Mouse (Mus musculus) limb, embryonic 14.5 days (tissue): ENCODE results near the gene Fbxo44. TPM values are rescaled to one million over a fixed set of nuclear protein-coding genes. Genes with fewer than 3 reads are reported as not detected.

Experiments
- ATAC-seq: fragments of 200-750 bp; cut with Nextera tagmentation; 2 replicates; pipeline ENCODE4 v1.8.0; 2017; ENCODE audit warnings: low read depth, moderate number of reproducible peaks, moderate TSS enrichment; ENCODE audit not compliant: low FRiP score
- DNase-seq: peaks from one replicate; pipeline ENCODE4 v3.0.0-alpha.2; 2015; ENCODE audit warnings: low spot score
- H3K27ac ChIP-seq: fragments of 300-500 bp; sonication (generic); replicated peaks from 2 replicates; pipeline ENCODE4 v1.5.1; 2014; ENCODE audit warnings: low read depth, mild to moderate bottlenecking, low read length, moderate library complexity, mixed read lengths
- H3K27me3 ChIP-seq: fragments of 300-500 bp; sonication (generic); 2 replicates; pipeline ENCODE4 v1.6.1; 2014; ENCODE audit warnings: low read length, mixed read lengths; ENCODE audit not compliant: control insufficient read depth, insufficient read depth
- H3K36me3 ChIP-seq: fragments of 300-500 bp; sonication (generic); 2 replicates; pipeline ENCODE4 v1.6.1; 2014; ENCODE audit warnings: mild to moderate bottlenecking, low read length, moderate library complexity, mixed read lengths; ENCODE audit not compliant: control insufficient read depth, insufficient read depth
- H3K4me1 ChIP-seq: fragments of 300-500 bp; sonication (generic); 2 replicates; pipeline ENCODE4 v1.6.1; 2014; ENCODE audit warnings: antibody characterized with exemption, low read length, mixed read lengths; ENCODE audit not compliant: control insufficient read depth, insufficient read depth
- H3K4me2 ChIP-seq: fragments of 300-500 bp; sonication (generic); replicated peaks from 2 replicates; pipeline ENCODE4 v1.6.1; 2014; ENCODE audit warnings: low read depth, mild to moderate bottlenecking, low read length, moderate library complexity; ENCODE audit not compliant: severe bottlenecking
- H3K4me3 ChIP-seq: fragments of 300-500 bp; sonication (generic); replicated peaks from 2 replicates; pipeline ENCODE4 v1.5.1; 2014; ENCODE audit warnings: low read length
- H3K9ac ChIP-seq: fragments of 300-500 bp; sonication (generic); 2 replicates; pipeline ENCODE4 v1.6.1; 2014; ENCODE audit warnings: mild to moderate bottlenecking, low read depth, low read length, moderate library complexity; ENCODE audit not compliant: severe bottlenecking
- H3K9me3 ChIP-seq: fragments of 300-500 bp; sonication (generic); 2 replicates; pipeline ENCODE4 v1.6.1; 2016; ENCODE audit warnings: low read length; ENCODE audit not compliant: control insufficient read depth
- POLR2A ChIP-seq: fragments of 200-500 bp; IDR thresholded peaks from 2 replicates; pipeline ENCODE4 v1.8.0; 2012; ENCODE audit warnings: inconsistent platforms, mild to moderate bottlenecking, moderate library complexity, borderline replicate concordance; ENCODE audit not compliant: insufficient read depth, insufficient read length; ENCODE audit errors: extremely low read depth
- WGBS: fragments of 180-500 bp; shearing (Covaris S2); extraction: QIAGEN DNeasy Blood & Tissue Kit; methylation state at CpG from one replicate; pipeline ENCODE4 v1.1.7; 2014; 5-methylcytosine and 5-hydroxymethylcytosine counted together
- polyA plus RNA-seq, 2 experiments: library from polyadenylated mRNA; depleted of rRNA in 1 of 2; stranded (reverse) in 1 of 2; unstranded in 1 of 2; fragments of >200 nt; fragmentation: Nextera tagmentation in 1 of 2; extraction: Ambion mirVana in 1 of 2; gene quantifications; 2 replicates each; pipeline versions ENCODE4 v1.2.1 to v1.2.3; 2012 to 2014

Gene Fbxo44
- polyA plus RNA-seq, 2 experiments = 8.1 to 21.1 TPM

DNA sequence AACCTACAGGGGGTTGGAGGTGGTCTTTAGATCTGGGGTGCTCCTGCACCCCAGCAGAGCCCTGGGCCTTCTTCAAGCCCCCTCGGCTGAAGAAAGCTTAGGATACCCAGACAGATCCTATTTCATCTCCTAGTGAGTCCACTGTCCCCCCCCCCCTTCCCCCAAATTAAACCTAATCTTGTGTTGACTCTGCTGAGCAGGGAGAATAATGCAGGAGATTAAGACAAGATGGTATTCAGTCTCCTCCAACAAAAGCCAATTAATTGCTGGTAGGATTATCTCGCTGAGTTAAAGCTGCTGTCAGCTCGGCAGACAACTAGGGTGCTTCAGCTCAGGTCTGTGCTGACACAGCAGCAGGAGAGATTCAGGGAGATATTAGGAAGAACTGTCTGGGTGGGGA is 11.0 kb upstream of the Fbxo44 start:
- no peaks in the 10 kb centered on the region for H3K9me3 ChIP-seq
- DNase-seq (no peak), ATAC-seq (no peak)
- TF ChIP-seq POLR2A = no peak
- H3K27me3 ChIP-seq = peaks cover 72% of the 10 kb centered on the region
- H3K4me3 ChIP-seq = no peak overlapping the region
- H3K9ac ChIP-seq = no peak overlapping the region
- H3K36me3 ChIP-seq = no peaks in the 10 kb centered on the region
- 53% methylated on average over 3 of the region's 3 CpGs for WGBS
- H3K4me1 ChIP-seq = peaks cover 6% of the 10 kb centered on the region; the same call in 1 of the 2 replicates
- no peak overlapping the region for H3K4me2 ChIP-seq
- H3K27ac ChIP-seq = no peak overlapping the region

DNA sequence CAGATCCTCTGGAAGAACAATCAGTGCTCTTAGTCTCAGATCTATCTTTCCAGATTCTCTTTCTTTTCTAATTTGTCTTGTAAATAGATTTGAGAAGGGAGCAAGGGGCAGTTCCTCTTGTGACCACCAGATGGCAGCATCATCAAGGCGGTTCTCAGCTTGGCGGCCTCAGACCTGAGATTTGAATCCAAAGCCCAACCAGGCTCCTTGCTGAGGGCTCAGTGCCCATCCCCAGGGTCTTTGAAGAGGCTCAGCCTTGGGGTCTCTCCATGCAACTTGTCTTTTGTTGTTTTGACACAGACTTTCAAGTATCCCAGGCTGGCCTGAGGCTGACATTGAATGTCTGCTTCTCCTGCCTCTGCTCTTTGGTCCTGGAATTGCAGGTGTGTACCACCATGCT is 10.6 kb upstream of the Fbxo44 start:
- H3K4me2 ChIP-seq = no peak overlapping the region
- peaks cover 6% of the 10 kb centered on the region; the same call in 1 of the 2 replicates for H3K4me1 ChIP-seq
- H3K9ac ChIP-seq = no peak overlapping the region
- H3K36me3 ChIP-seq = no peaks in the 10 kb centered on the region
- DNase-seq = no peak
- H3K9me3 ChIP-seq = no peaks in the 10 kb centered on the region
- no peak overlapping the region for H3K4me3 ChIP-seq
- ATAC-seq = no peak
- no peak for TF ChIP-seq POLR2A
- H3K27ac ChIP-seq = no peak overlapping the region
- WGBS = 3% methylated on average over 2 of the region's 2 CpGs
- H3K27me3 ChIP-seq = peaks cover 72% of the 10 kb centered on the region

GRCm38 (mm10) chr4:148169586-148169985 is 9.3 kb upstream of the Fbxo44 start:
- no peak for DNase-seq
- Histone ChIP-seq H3K9me3 (no peaks in the 10 kb centered on the region), H3K4me1 (peaks cover 6% of the 10 kb centered on the region; the same call in 1 of the 2 replicates), H3K4me2 (no peak overlapping the region), H3K27me3 (peaks cover 72% of the 10 kb centered on the region), H3K36me3 (no peaks in the 10 kb centered on the region), H3K4me3 (no peak overlapping the region), H3K9ac (no peak overlapping the region), H3K27ac (no peak overlapping the region)
- TF ChIP-seq POLR2A = no peak
- WGBS = 30% methylated on average over 15 of the region's 15 CpGs
- ATAC-seq = no peak

DNA sequence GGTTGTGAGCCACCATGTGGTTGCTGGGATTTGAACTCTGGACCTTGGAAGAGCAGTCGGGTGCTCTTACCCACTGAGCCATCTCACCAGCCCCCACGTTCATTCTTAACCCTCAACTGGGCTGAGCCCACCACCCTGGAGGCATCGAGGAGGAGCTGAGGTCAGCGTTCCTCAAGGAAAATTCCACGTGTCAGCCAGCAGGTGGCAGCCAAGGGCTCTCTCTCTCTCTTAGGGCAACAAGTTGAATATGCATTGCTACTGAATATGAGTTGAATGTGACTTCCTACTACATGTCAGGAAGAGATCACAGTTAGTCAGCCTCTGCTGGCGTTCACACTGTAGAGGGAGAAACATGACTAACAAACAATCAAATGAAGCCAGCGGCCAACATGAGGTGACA is 8.0 kb upstream of the Fbxo44 start:
- H3K4me2 ChIP-seq = no peak overlapping the region
- no peaks in the 10 kb centered on the region for H3K36me3 ChIP-seq
- WGBS = 27% methylated on average over 7 of the region's 7 CpGs
- TF ChIP-seq POLR2A = no peak
- no peak overlapping the region for H3K9ac ChIP-seq
- H3K4me3 ChIP-seq = no peak overlapping the region
- no peaks in the 10 kb centered on the region for H3K9me3 ChIP-seq
- no peak for ATAC-seq
- H3K27ac ChIP-seq = no peak overlapping the region
- 0 out of 2 replicates have a peak, but pooled peaks cover 10% of the 10 kb centered on the region for H3K4me1 ChIP-seq
- DNase-seq = no peak
- peaks cover 72% of the 10 kb centered on the region for H3K27me3 ChIP-seq

GRCm38 (mm10) chr4:148166986-148167385 is 6.7 kb upstream of the Fbxo44 start:
- 6% methylated on average over 4 of the region's 4 CpGs for WGBS
- no peak for ATAC-seq
- H3K4me3 ChIP-seq = no peak overlapping the region; the same call in 1 of the 2 replicates
- H3K4me1 ChIP-seq = 0 out of 2 replicates have a peak, but pooled peaks cover 10% of the 10 kb centered on the region
- H3K9me3 ChIP-seq = no peaks in the 10 kb centered on the region
- H3K36me3 ChIP-seq = no peaks in the 10 kb centered on the region
- TF ChIP-seq POLR2A = no peak
- H3K9ac ChIP-seq = no peak overlapping the region
- H3K27me3 ChIP-seq = peaks cover 70% of the 10 kb centered on the region
- peak overlapping the region; percentile 31 for H3K4me2 ChIP-seq
- DNase-seq = peak; percentile 59
- H3K27ac ChIP-seq = no peak overlapping the region
